Mouse (Mus musculus): ENCODE results near the gene Polr1e.
"Not testable (repeated sequence)": the region's sequence is repeated elsewhere in the genome, so short reads cannot be mapped to it uniquely, and the experiment has no call there.

Polr1e gene

GRCm38 (mm10) chr4:45018452-45018980 lies at the start of gene Polr1e:
TSS of gene Polr1e (plus strand) at chr4:45018583.
- DNase-seq, result peak; percentile 91

DNA sequence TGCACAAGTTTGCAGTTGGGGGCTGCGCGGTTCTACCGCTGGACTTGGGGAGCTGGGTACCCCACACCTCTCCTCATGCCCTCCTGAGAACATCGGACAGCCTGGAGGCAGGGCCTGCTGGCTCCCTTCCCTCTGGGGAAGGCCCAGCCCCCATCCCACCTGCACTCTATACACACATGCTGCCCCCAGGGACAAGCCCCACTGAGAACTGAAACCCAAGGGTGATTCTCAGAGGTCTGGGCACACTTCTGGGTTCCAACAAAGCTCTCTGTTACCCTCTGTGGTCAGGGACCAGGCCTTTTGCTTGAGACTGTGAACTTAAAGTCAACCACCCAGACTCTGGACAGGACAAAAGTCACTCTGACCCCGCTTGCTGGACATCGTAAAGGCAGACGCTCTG lies 48.3 kb upstream of the Polr1e start:
- no peak for DNase-seq

GRCm38 (mm10) chr4:44970612-44971110 lies 47.7 kb upstream of the Polr1e start:
- DNase-seq, result peak; percentile 59

GRCm38 (mm10) chr4:44973450-44973849 lies 44.9 kb upstream of the Polr1e start:
- peak; percentile 91 for DNase-seq

DNA sequence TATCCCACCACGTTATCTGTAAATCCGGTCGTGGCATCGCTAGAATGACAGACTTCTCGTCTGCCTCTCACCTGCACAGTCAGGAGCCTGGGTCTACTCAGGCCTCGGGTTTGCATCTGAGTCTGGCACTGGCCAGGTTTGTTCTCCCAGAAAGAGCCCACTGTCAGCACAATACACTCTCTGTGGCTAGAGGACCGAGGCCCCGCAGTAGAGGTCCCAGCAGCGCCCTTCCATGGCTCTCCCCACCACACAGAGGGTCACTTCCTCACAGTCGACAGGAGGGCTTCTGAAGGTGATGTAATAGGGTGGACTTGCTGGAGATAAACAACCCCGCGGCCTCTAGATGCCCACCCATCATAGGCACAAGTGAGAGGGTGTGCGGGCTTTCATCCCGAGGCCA lies 44.5 kb upstream of the Polr1e start:
- no peak for DNase-seq

GRCm38 (mm10) chr4:44974331-44974730 lies 44.1 kb upstream of the Polr1e start:
- DNase-seq, result no peak

DNA sequence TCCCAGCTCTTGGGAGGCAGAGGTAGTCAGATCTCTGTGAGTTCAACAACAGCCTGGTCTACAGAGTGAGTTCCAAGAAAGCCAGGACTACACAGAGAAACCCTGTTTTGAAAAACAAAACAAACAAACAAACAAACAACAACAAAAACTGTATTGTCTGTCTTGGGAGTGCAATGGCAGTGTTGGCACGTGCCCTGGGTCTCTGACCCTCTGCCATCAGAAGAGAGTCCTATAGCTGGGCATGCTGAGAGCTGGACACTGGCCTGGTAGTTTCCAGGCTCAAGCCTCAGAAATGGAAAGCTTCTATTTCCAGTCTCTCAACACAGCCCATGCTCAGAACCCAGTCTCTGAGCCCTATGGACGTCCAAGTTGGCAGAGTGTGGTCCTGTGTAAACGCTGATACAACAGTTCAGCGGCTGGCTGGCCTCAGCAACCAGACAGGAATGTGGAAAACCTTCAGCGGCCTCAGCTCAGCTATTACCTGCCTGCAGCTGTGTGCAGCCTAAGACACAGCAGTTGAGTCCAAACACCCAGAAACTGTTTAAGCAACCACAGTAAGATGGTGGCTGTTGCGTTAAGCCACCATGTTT lies 42.3 kb upstream of the Polr1e start:
- DNase-seq, result no peak

GRCm38 (mm10) chr4:44976921-44977710 lies 41.3 kb upstream of the Polr1e start:
- no peak for DNase-seq

- no peak for DNase-seq
Measured at GRCm38 (mm10) chr4:44978175-44978574, 40.2 kb upstream of the Polr1e start.

DNA sequence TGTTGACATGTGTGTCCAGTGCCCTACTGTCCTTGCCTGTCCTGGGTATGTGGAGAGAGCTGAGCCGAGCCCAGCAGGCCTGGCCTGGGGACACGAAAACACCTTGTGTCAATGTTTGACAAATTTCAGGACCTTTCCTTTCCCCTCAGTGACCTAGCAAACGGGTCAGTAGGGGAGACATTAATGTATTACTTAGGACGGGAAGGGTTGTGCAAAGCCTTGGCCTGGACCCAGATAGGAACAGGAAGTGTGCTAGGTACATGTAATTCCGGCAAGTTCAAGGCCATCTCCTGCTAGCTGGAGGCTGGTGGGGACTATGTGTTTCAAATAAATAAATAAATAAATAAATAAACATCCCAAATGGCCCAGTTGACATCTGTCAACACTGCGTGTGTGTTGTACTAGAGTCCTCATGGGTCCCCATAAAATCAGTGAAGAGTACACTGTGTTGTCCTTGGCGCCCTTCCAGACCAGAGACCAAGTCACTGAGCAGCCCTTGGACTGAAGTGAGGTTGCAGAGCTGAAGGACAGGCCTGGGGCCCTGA lies 38.5 kb upstream of the Polr1e start:
- DNase-seq, result no peak

- peak; percentile 76 for DNase-seq
Measured at GRCm38 (mm10) chr4:44981280-44981973, 37.0 kb upstream of the Polr1e start, which contains the start of gene Grhpr. TSS of gene Grhpr (plus strand) at chr4:44981395.

GRCm38 (mm10) chr4:44981974-44982287 lies 36.5 kb upstream of the Polr1e start:
- DNase-seq, result no peak

- DNase-seq, result peak; percentile 38
Measured at GRCm38 (mm10) chr4:44982440-44983130, 35.8 kb upstream of the Polr1e start.

- no peak for DNase-seq
Measured at GRCm38 (mm10) chr4:44983131-44983740, 35.1 kb upstream of the Polr1e start.

DNA sequence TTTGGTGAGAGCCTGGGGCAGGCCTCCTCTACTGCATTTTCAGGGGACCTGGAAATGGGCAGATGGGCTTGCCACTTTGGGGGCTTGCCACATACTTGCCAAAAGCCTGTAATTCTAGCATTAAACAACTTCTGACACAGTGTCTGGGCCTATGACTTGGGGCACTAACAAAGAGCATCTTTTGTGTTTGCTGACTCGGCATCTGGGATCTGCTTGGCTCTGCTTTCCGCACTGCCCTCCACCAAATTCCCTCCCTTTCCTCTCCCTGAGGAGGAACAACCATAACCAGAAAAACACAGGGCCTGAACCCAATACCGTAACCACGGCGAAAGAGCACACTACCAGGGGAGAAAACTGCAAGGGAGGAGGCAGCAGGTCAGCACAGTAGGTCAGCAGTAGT lies 27.8 kb upstream of the Polr1e start:
- DNase-seq, result no peak

GRCm38 (mm10) chr4:44992330-44992729 lies 26.1 kb upstream of the Polr1e start:
- not testable (repeated sequence) for DNase-seq

GRCm38 (mm10) chr4:44993179-44993578 lies 25.2 kb upstream of the Polr1e start:
- DNase-seq, result not testable (repeated sequence)

- no peak for DNase-seq
Measured at GRCm38 (mm10) chr4:44993847-44994246, 24.5 kb upstream of the Polr1e start.

- no peak for DNase-seq
Measured at GRCm38 (mm10) chr4:44994776-44995175, 23.6 kb upstream of the Polr1e start.

DNA sequence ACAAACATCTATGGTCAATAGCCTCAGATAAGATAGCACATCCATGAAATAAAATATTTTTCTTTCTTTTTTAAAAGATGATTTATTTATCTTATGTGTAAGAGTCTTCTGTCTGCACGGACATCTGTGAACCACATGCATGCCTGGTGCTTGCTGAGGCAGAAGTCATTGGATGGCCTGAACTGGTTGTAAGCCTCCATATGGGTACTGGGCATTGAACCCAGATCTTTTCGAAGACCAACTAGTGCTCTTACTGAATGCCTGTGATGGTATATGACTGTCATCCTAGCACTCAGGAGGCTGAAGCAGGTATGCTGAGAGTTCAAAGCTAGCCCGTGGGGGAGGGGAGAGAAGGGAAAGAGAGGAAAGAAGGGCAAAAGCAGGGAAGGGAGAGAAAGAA lies 20.3 kb upstream of the Polr1e start:
- DNase-seq, result no peak

DNA sequence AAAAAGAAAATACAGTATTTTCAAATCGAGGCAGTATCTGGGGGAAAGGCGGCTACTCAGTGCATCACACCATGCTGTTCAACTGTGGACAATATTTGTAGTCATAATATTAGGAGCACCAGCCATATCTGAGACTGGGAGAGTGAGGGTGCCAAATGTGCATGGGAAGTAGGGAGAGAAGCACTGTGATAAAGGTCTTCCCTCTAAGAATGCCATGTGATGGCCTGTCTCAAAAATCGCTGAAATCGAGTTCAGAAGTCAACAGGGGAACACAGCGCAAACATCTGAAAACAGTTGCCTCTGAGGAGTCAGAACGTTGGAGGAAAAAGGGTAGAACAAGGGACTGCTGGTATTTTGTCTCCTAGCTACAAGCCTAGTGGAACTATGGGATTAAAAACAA lies 18.4 kb upstream of the Polr1e start:
- no peak for DNase-seq

GRCm38 (mm10) chr4:45005452-45005851 lies 12.9 kb upstream of the Polr1e start:
- DNase-seq, result no peak

Data from cerebellum, adult 9-10 months (tissue).